Mouse (Mus musculus): ENCODE data around the gene Tnfaip8l1.

The Tnfaip8l1 gene

GRCm38 (mm10) chr17:56182975-56183657 lies 20.8 kb downstream of the Tnfaip8l1 start:
- DNase-seq (ENCODE audit: low spot score): no peak

GRCm38 (mm10) chr17:56183658-56184103 lies 21.4 kb downstream of the Tnfaip8l1 start, which contains the start of gene Mydgf:
Mydgf (minus strand) TSS chr17:56183920.
- peak; percentile 95 for DNase-seq (ENCODE audit: low spot score)

- DNase-seq (ENCODE audit: low spot score): peak; percentile 28
Measured at GRCm38 (mm10) chr17:56185281-56186141, 23.2 kb downstream of the Tnfaip8l1 start.

GRCm38 (mm10) chr17:56191266-56191665 lies 29.0 kb downstream of the Tnfaip8l1 start:
- no peak for DNase-seq (ENCODE audit: low spot score)

- no peak for DNase-seq (ENCODE audit: low spot score)
Measured at GRCm38 (mm10) chr17:56194357-56194756, 32.1 kb downstream of the Tnfaip8l1 start.

- no peak for DNase-seq (ENCODE audit: low spot score)
Measured at GRCm38 (mm10) chr17:56194765-56195164, 32.5 kb downstream of the Tnfaip8l1 start.

GRCm38 (mm10) chr17:56196860-56197259 lies 34.6 kb downstream of the Tnfaip8l1 start:
- no peak for DNase-seq (ENCODE audit: low spot score)

- no peak for DNase-seq (ENCODE audit: low spot score)
Measured at GRCm38 (mm10) chr17:56200586-56200985, 38.3 kb downstream of the Tnfaip8l1 start.

- DNase-seq (ENCODE audit: low spot score): no peak
Measured at GRCm38 (mm10) chr17:56201642-56202041, 39.4 kb downstream of the Tnfaip8l1 start.

- no peak for DNase-seq (ENCODE audit: low spot score)
Measured at GRCm38 (mm10) chr17:56202476-56202875, 40.2 kb downstream of the Tnfaip8l1 start.

- no peak for DNase-seq (ENCODE audit: low spot score)
Measured at GRCm38 (mm10) chr17:56203729-56204128, 41.5 kb downstream of the Tnfaip8l1 start.

- no peak for DNase-seq (ENCODE audit: low spot score)
Measured at GRCm38 (mm10) chr17:56206276-56206884, 44.1 kb downstream of the Tnfaip8l1 start.

- DNase-seq (ENCODE audit: low spot score): no peak
Measured at GRCm38 (mm10) chr17:56206986-56207674, 44.9 kb downstream of the Tnfaip8l1 start.

GRCm38 (mm10) chr17:56207963-56208530 lies 45.8 kb downstream of the Tnfaip8l1 start:
- no peak for DNase-seq (ENCODE audit: low spot score)

GRCm38 (mm10) chr17:56208821-56209220 lies 46.5 kb downstream of the Tnfaip8l1 start:
- DNase-seq (ENCODE audit: low spot score): no peak

- no peak for DNase-seq (ENCODE audit: low spot score)
Measured at GRCm38 (mm10) chr17:56211090-56211489, 48.8 kb downstream of the Tnfaip8l1 start.

- DNase-seq (ENCODE audit: low spot score): peak; percentile 1
Measured at GRCm38 (mm10) chr17:56212676-56213075, 50.4 kb downstream of the Tnfaip8l1 start.

- no peak for DNase-seq (ENCODE audit: low spot score)
Measured at GRCm38 (mm10) chr17:56214229-56214628, 52.0 kb downstream of the Tnfaip8l1 start.

- no peak for DNase-seq (ENCODE audit: low spot score)
Measured at GRCm38 (mm10) chr17:56217670-56218069, 55.4 kb downstream of the Tnfaip8l1 start.

GRCm38 (mm10) chr17:56218377-56219191 lies 56.3 kb downstream of the Tnfaip8l1 start, which contains the start of gene Dpp9:
Dpp9 (minus strand) TSS chr17:56218905.
- DNase-seq (ENCODE audit: low spot score): peak; percentile 85

GRCm38 (mm10) chr17:56219251-56219650 lies 57.0 kb downstream of the Tnfaip8l1 start:
- DNase-seq (ENCODE audit: low spot score): no peak
